In the genomic region with DNA sequence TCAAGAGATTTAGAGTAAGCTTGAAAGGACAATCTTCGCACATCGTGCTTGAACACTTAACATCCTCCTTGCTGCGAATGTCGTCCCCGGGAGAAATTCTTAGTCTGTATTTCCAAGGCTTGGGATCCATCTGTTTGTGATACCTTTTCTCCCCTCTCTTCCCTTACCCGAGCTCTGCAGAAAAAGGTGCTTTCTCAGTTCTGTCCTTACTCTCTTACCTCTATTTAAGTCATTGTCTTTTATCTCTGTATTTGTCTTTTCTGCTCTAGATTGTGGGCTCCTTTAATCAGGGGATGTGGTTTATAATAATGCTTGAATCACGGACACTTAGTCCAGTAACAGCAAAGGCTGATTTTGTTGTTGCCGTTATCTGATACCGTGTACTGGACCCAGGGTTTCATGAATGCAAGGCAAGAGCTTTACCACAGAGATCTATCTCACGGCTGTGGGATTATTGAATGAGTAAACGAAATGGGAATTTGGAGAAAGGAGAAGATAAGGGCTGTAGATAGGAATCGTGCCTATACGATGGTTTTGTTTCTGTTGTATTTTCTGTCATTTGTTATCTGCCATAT, we compare ENCODE assay signal across 8 mouse cellular contexts. TPM values are rescaled to one million over a fixed set of nuclear protein-coding genes. Genes with fewer than 3 reads are reported as not detected.
DNase-seq lines count a peak whose midpoint lies in the region; ATAC-seq and TF ChIP-seq lines count a peak whose summit lies in the region.

No protein-coding gene starts in this region.

- no peak for TF ChIP-seq CTCF in lung, embryonic 14.5 days (IDR thresholded peaks at IDR 0.05; ENCODE audit: low read depth)
- no peak for TF ChIP-seq CTCF in hindbrain, postnatal 0 days (IDR thresholded peaks at IDR 0.05; ENCODE audit: low read depth)

- no peaks in the 10 kb centered on the region for H3K9me3 ChIP-seq in lung, embryonic 14.5 days (ENCODE audit: low read depth, low read length)
- no peaks in the 10 kb centered on the region for H3K9me3 ChIP-seq in hindbrain, postnatal 0 days (ENCODE audit: low read length)
- H3K9me3 ChIP-seq in neural tube, embryonic 13.5 days: no peaks in the 10 kb centered on the region

- H3K4me2 ChIP-seq in lung, embryonic 14.5 days: peak overlapping the region; percentile 86
- peak overlapping the region; percentile 87 for H3K4me2 ChIP-seq in hindbrain, postnatal 0 days (ENCODE audit: low read depth, low read length)
- peak overlapping the region; percentile 90 for H3K4me2 ChIP-seq in neural tube, embryonic 13.5 days

- 2% methylated on average over 13 of the region's 13 CpGs for WGBS in lung, embryonic 14.5 days
- 6% methylated on average over 13 of the region's 13 CpGs for WGBS in hindbrain, postnatal 0 days
- WGBS in neural tube, embryonic 13.5 days: 9% methylated on average over 13 of the region's 13 CpGs

- H3K9ac ChIP-seq in lung, embryonic 14.5 days: peak overlapping the region; percentile 77
- peak overlapping the region; percentile 77 for H3K9ac ChIP-seq in hindbrain, postnatal 0 days (replicated peaks; ENCODE audit: low read length)
- peak overlapping the region; percentile 93 for H3K9ac ChIP-seq in neural tube, embryonic 13.5 days

- H3K4me1 ChIP-seq in lung, embryonic 14.5 days (ENCODE audit: insufficient read depth): 0 out of 2 replicates have a peak, but pooled peaks cover 8% of the 10 kb centered on the region
- peaks cover 11% of the 10 kb centered on the region; the same call in 1 of the 2 replicates for H3K4me1 ChIP-seq in hindbrain, postnatal 0 days (ENCODE audit: insufficient read depth, low read length)
- H3K4me1 ChIP-seq in neural tube, embryonic 13.5 days (replicated peaks): peaks cover 31% of the 10 kb centered on the region

- DNase-seq in lung, embryonic 14.5 days: peak; percentile 26
- DNase-seq in lung, postnatal 25 days (ENCODE audit: low spot score): no peak
- DNase-seq in c-Kit-positive CD71-positive TER-119-positive erythroid progenitor cells, embryonic 14.5 days (ENCODE audit: low spot score): peak; percentile 19
- DNase-seq in hindbrain, postnatal 0 days (ENCODE audit: low spot score): peak; percentile 4
- no peak for DNase-seq in layer of hippocampus, postnatal 36 days
- DNase-seq in adrenal gland, adult 8-10 months: no peak
- DNase-seq in kidney, adult 18-20 months: no peak

- peaks cover 15% of the 10 kb centered on the region; the same call in 1 of the 2 replicates for H3K36me3 ChIP-seq in lung, embryonic 14.5 days (ENCODE audit: insufficient read depth)
- peaks cover 9% of the 10 kb centered on the region; the same call in 1 of the 2 replicates for H3K36me3 ChIP-seq in hindbrain, postnatal 0 days (ENCODE audit: insufficient read depth, low read length)
- H3K36me3 ChIP-seq in neural tube, embryonic 13.5 days: peaks cover 12% of the 10 kb centered on the region

- H3K4me3 ChIP-seq in lung, embryonic 14.5 days (ENCODE audit: low read depth, low read length): peak overlapping the region; percentile 84
- peak overlapping the region; percentile 96 for H3K4me3 ChIP-seq in hindbrain, postnatal 0 days (ENCODE audit: low read length)
- H3K4me3 ChIP-seq in neural tube, embryonic 13.5 days: peak overlapping the region; percentile 93

- peak overlapping the region; percentile 92 for H3K27ac ChIP-seq in lung, embryonic 14.5 days (ENCODE audit: low read depth)
- peak overlapping the region; percentile 90; the same call in 1 of the 2 replicates for H3K27ac ChIP-seq in hindbrain, postnatal 0 days
- peak overlapping the region; percentile 92 for H3K27ac ChIP-seq in neural tube, embryonic 13.5 days (replicated peaks)

- no peak for ATAC-seq in lung, embryonic 14.5 days (ENCODE audit: insufficient read depth)
- ATAC-seq in hindbrain, postnatal 0 days: no peak
- ATAC-seq in neural tube, embryonic 13.5 days (ENCODE audit: low read depth): no peak

- no peaks in the 10 kb centered on the region for H3K27me3 ChIP-seq in lung, embryonic 14.5 days (ENCODE audit: insufficient read depth, low read length)
- no peaks in the 10 kb centered on the region for H3K27me3 ChIP-seq in hindbrain, postnatal 0 days (ENCODE audit: insufficient read depth, low read length)
- no peaks in the 10 kb centered on the region for H3K27me3 ChIP-seq in neural tube, embryonic 13.5 days

RNA-seq across cellular contexts. Expression of gene Mphosph8, which starts 1.1 kb away (rescaled TPM):
- 28.0 and 30.7 TPM in 2 replicates for polyA plus RNA-seq in lung, embryonic 14.5 days (2014; fragmentation: Nextera tagmentation; extraction: Ambion mirVana)
- total RNA-seq in hindbrain, postnatal 0 days (2014; rRNA removed): 13.7 and 20.8 TPM in 2 replicates
- polyA plus RNA-seq in hindbrain, postnatal 0 days (2015; fragmentation: Nextera tagmentation; extraction: Ambion mirVana): 36.4 and 42.6 TPM in 2 replicates
- polyA plus RNA-seq in neural tube, embryonic 13.5 days (2015; fragmentation: Nextera tagmentation; extraction: Ambion mirVana): 46.0 and 48.3 TPM in 2 replicates
- 10 to 100 TPM; 53.6 to 55.9 TPM for total RNA-seq in layer of hippocampus, postnatal 36 days (2021)
- 10 to 100 TPM; 24.7 to 44.6 (median 35.9) TPM for total RNA-seq in adrenal gland, adult 8-10 months (2022)

Comparison
In these comparisons a context has a peak if more than half of its experiments do, and no peak if none do; other contexts are left out.
1. DNase-seq: peak in lung, embryonic 14.5 days (single experiment), c-Kit-positive CD71-positive TER-119-positive erythroid progenitor cells, embryonic 14.5 days (single experiment) and hindbrain, postnatal 0 days (single experiment); none in lung, postnatal 25 days (single experiment), layer of hippocampus, postnatal 36 days (0 of 2), adrenal gland, adult 8-10 months (single experiment) and kidney, adult 18-20 months (single experiment).
2. Peak in every context shown above with its lines, with median percentiles within 50 percentile points of each other: H3K27ac ChIP-seq, H3K4me2 ChIP-seq, H3K4me3 ChIP-seq and H3K9ac ChIP-seq.